Mouse (Mus musculus) MEL (cell line): ENCODE measurements around the gene Hist1h1t. TPM values are rescaled to one million over a fixed set of nuclear protein-coding genes. Genes with fewer than 3 reads are reported as not detected.

ENCODE experiments used
- DNase-seq: peaks from one replicate; pipeline ENCODE4 v3.0.0; 2011; ENCODE audit warnings: low read depth, low spot score
- H3K27ac ChIP-seq: 2 replicates; pipeline ENCODE4 v1.5.1; 2012; ENCODE audit warnings: low read depth, mild to moderate bottlenecking, control low read depth, low read length, moderate library complexity; ENCODE audit not compliant: control insufficient read depth
- H3K27me3 ChIP-seq, 2 experiments: fragments of 150-350 bp in 1 of 2; sonication (generic) in 1 of 2; 2 replicates each; pipeline ENCODE4 v1.6.1; 2012; ENCODE audit warnings: low read length in 2 of 2, mild to moderate bottlenecking in 2 of 2, improper control_type of control experiment in 1 of 2, moderate library complexity in 1 of 2; ENCODE audit not compliant: insufficient read depth in 2 of 2, control insufficient read depth in 1 of 2
- H3K36me3 ChIP-seq, 2 experiments: 2 replicates each; pipeline ENCODE4 v1.6.1; 2012 to 2014; ENCODE audit warnings: low read length in 2 of 2, improper control_type of control experiment in 1 of 2, inconsistent platforms in 1 of 2, mild to moderate bottlenecking in 1 of 2; ENCODE audit not compliant: insufficient read depth in 2 of 2, control insufficient read depth in 1 of 2
- H3K4me1 ChIP-seq, 2 experiments: fragments of 150-350 bp in 1 of 2; sonication (generic) in 1 of 2; 2 replicates each; pipeline ENCODE4 v1.6.1; 2012; ENCODE audit warnings: low read length in 2 of 2, improper control_type of control experiment in 1 of 2, mild to moderate bottlenecking in 1 of 2; ENCODE audit not compliant: insufficient read depth in 2 of 2, control insufficient read depth in 1 of 2
- H3K4me3 ChIP-seq, 2 experiments: fragments of 150-350 bp in 1 of 2; sonication (generic) in 1 of 2; 2 replicates each; pipeline ENCODE4 v1.5.1; 2012; ENCODE audit warnings: low read depth in 2 of 2, low read length in 2 of 2, mild to moderate bottlenecking in 2 of 2, moderate library complexity in 2 of 2, control low read depth in 1 of 2, improper control_type of control experiment in 1 of 2; ENCODE audit not compliant: control insufficient read depth in 1 of 2, insufficient read depth in 1 of 2
- H3K79me2 ChIP-seq: 2 replicates; pipeline ENCODE4 v1.6.1; 2012; ENCODE audit warnings: mild to moderate bottlenecking, low read length, moderate library complexity; ENCODE audit not compliant: control insufficient read depth, poor library complexity, insufficient read depth
- H3K9ac ChIP-seq: 2 replicates; pipeline ENCODE4 v1.6.1; 2012; ENCODE audit warnings: low read depth, mild to moderate bottlenecking, control low read depth, low read length, moderate library complexity; ENCODE audit not compliant: control insufficient read depth, poor library complexity, severe bottlenecking
- H3K9me3 ChIP-seq: fragments of 150-350 bp; sonication (generic); replicated peaks from 2 replicates; pipeline ENCODE4 v1.6.1; 2012; ENCODE audit warnings: mild to moderate bottlenecking, low read length, improper control_type of control experiment, moderate library complexity; ENCODE audit not compliant: insufficient read depth
- BHLHE40 ChIP-seq: IDR thresholded peaks from 2 replicates; pipeline ENCODE4 v1.6.1; 2012; ENCODE audit warnings: low read depth, mild to moderate bottlenecking, inconsistent platforms, low read length, improper control_type of control experiment, borderline replicate concordance
- CTCF ChIP-seq, 3 experiments: IDR thresholded peaks in 2 of 3; conservative IDR thresholded peaks in 1 of 3; 2 replicates each; pipeline ENCODE4 v1.5.1; 2011 to 2012; ENCODE audit warnings: low read length in 3 of 3, low read depth in 2 of 3, mild to moderate bottlenecking in 2 of 3, improper control_type of control experiment in 1 of 3, inconsistent platforms in 1 of 3, mixed read lengths in 1 of 3, moderate library complexity in 1 of 3; ENCODE audit not compliant: control insufficient read depth in 1 of 3, insufficient read depth in 1 of 3, poor library complexity in 1 of 3, severe bottlenecking in 1 of 3
- E2F4 ChIP-seq: IDR thresholded peaks from 2 replicates; pipeline ENCODE4 v1.6.1; 2011; ENCODE audit warnings: low read depth, low read length, improper control_type of control experiment, borderline replicate concordance
- EP300 ChIP-seq, 2 experiments: IDR thresholded peaks; 2 replicates each; pipeline ENCODE4 v1.6.1; 2011; ENCODE audit warnings: improper control_type of control experiment in 2 of 2, low read length in 2 of 2, low read depth in 1 of 2, mild to moderate bottlenecking in 1 of 2
- ETS1 ChIP-seq: IDR thresholded peaks from 2 replicates; pipeline ENCODE4 v1.6.1; 2012; ENCODE audit warnings: low read depth, mild to moderate bottlenecking, inconsistent platforms, low read length, improper control_type of control experiment, moderate library complexity
- GABPA ChIP-seq: IDR thresholded peaks from 2 replicates; pipeline ENCODE4 v1.6.1; 2012; ENCODE audit warnings: low read depth, mild to moderate bottlenecking, inconsistent platforms, low read length, improper control_type of control experiment, moderate library complexity
- GATA1 ChIP-seq: IDR thresholded peaks from 2 replicates; pipeline ENCODE4 v1.6.1; 2011; ENCODE audit warnings: low read depth, low read length, improper control_type of control experiment
- JUND ChIP-seq: IDR thresholded peaks from 2 replicates; pipeline ENCODE4 v1.6.1; 2011; ENCODE audit warnings: low read depth, mild to moderate bottlenecking, improper control_type of control experiment, low read length
- MAFK ChIP-seq: IDR thresholded peaks from 2 replicates; pipeline ENCODE4 v1.6.1; 2011; ENCODE audit warnings: low read depth, mild to moderate bottlenecking, low read length, improper control_type of control experiment, borderline replicate concordance
- MAX ChIP-seq: IDR thresholded peaks from 2 replicates; pipeline ENCODE4 v1.6.1; 2011; ENCODE audit warnings: low read length, improper control_type of control experiment
- MAZ ChIP-seq: IDR thresholded peaks from 2 replicates; pipeline ENCODE4 v1.6.1; 2012; ENCODE audit warnings: low read depth, mild to moderate bottlenecking, inconsistent platforms, low read length, improper control_type of control experiment
- MEF2A ChIP-seq: IDR thresholded peaks from 2 replicates; pipeline ENCODE4 v1.6.1; 2014; ENCODE audit warnings: low read depth, mild to moderate bottlenecking, inconsistent platforms, low read length, improper control_type of control experiment; ENCODE audit not compliant: poor library complexity, insufficient replicate concordance, severe bottlenecking; ENCODE audit errors: extremely low read depth
- MXI1 ChIP-seq: IDR thresholded peaks from 2 replicates; pipeline ENCODE4 v1.6.1; 2011; ENCODE audit warnings: mild to moderate bottlenecking, low read depth, low read length, improper control_type of control experiment
- MYC ChIP-seq: IDR thresholded peaks from 2 replicates; pipeline ENCODE4 v1.6.1; 2011; ENCODE audit warnings: low read depth, mild to moderate bottlenecking, low read length, improper control_type of control experiment, moderate library complexity
- NELFE ChIP-seq: IDR thresholded peaks from 2 replicates; pipeline ENCODE4 v1.6.1; 2011; ENCODE audit warnings: low read depth, low read length, improper control_type of control experiment
- RCOR1 ChIP-seq: IDR thresholded peaks from 2 replicates; pipeline ENCODE4 v1.6.1; 2012; ENCODE audit warnings: low read depth, mild to moderate bottlenecking, inconsistent platforms, low read length, improper control_type of control experiment
- TBP ChIP-seq: IDR thresholded peaks from 2 replicates; pipeline ENCODE4 v1.8.0; 2011; ENCODE audit warnings: low read depth, low read length, improper control_type of control experiment
- TCF12 ChIP-seq: IDR thresholded peaks from 2 replicates; pipeline ENCODE4 v1.6.1; 2014; ENCODE audit warnings: low read depth, mild to moderate bottlenecking, inconsistent platforms, low read length, improper control_type of control experiment, moderate library complexity
- UBTF ChIP-seq: IDR thresholded peaks from 2 replicates; pipeline ENCODE4 v1.6.1; 2012; ENCODE audit warnings: low read depth, mild to moderate bottlenecking, inconsistent platforms, low read length, improper control_type of control experiment, moderate library complexity, borderline replicate concordance; ENCODE audit not compliant: insufficient read depth
- USF2 ChIP-seq, 2 experiments: IDR thresholded peaks; 2 replicates each; pipeline ENCODE4 v1.6.1; 2011 to 2012; ENCODE audit warnings: improper control_type of control experiment in 2 of 2, low read length in 2 of 2, borderline replicate concordance in 1 of 2, inconsistent platforms in 1 of 2, low read depth in 1 of 2, mild to moderate bottlenecking in 1 of 2; ENCODE audit not compliant: insufficient read depth in 1 of 2
- ZMIZ1 ChIP-seq: IDR thresholded peaks from 2 replicates; pipeline ENCODE4 v1.6.1; 2012; ENCODE audit warnings: low read depth, mild to moderate bottlenecking, inconsistent platforms, low read length, improper control_type of control experiment, moderate library complexity
- ZNF384 ChIP-seq: IDR thresholded peaks from 2 replicates; pipeline ENCODE4 v1.6.1; 2012; ENCODE audit warnings: low read depth, mild to moderate bottlenecking, inconsistent platforms, low read length, improper control_type of control experiment
- polyA plus RNA-seq, 2 experiments: library from polyadenylated mRNA; stranded (reverse) in 1 of 2; unstranded in 1 of 2; fragments of >175 nt in 1 of 2; fragments of >200 nt in 1 of 2; gene quantifications; 2 replicates each; pipeline versions ENCODE4 v1.2.1 to v1.2.4; 2012; ENCODE audit warnings: low replicate concordance in 2 of 2, low read depth in 1 of 2; ENCODE audit not compliant: insufficient read length in 2 of 2, insufficient read depth in 1 of 2, missing spikeins in 1 of 2
- total RNA-seq: library from RNA; depleted of rRNA; stranded (reverse); fragments of 300-350 nt; gene quantifications from 2 replicates; pipeline ENCODE4 v1.2.3, GENCODE M21; 2012

Hist1h1t gene
- total and polyA plus RNA-seq, 3 experiments, result 2.7 TPM; not detected in 2

- TF ChIP-seq UBTF (no peak), JUND (peak; percentile 99), TBP (no peak), NELFE (no peak), ETS1 (peak; percentile 74; the same call in 1 of the 2 replicates), EP300 (IDR thresholded peaks at IDR 0.05; ENCODE audit: low read depth in 1 of 2, low read length in 2 of 2) (peak; percentile 69 to 84), BHLHE40 (no peak), MAX (peak; percentile 70)
Measured at GRCm38 (mm10) chr13:23724239-23724638, 28.6 kb downstream of the Hist1h1t start (continued).

DNA sequence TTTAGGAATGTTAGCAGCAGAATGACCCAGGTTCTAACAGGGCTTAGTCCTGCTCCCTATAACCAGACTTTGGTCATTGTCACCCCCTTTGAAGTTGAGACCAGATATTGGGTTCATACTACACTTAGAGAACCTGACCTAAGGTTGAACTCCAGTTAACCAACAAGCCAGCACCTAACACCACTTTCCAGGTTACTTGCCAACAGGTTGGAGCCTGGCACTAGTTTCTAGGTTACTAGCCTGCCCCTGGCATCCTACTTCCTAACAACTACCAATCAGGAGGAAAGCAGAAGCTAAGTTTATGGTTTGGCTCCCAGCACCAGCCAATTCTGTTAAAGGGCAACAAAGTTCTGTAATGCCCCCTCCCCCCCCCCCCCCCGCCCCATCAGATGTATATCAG lies 29.6 kb downstream of the Hist1h1t start:
- Histone ChIP-seq H3K79me2 (no peaks in the 10 kb centered on the region), H3K4me1 (peaks cover 7 to 23% of the 10 kb centered on the region in 2 experiments), H3K4me3 (no peak overlapping the region), H3K27me3 (no peaks in the 10 kb centered on the region), H3K9me3 (no peaks in the 10 kb centered on the region), H3K9ac (no peak overlapping the region; the same call in 1 of the 2 replicates), H3K36me3 (peaks cover 0 to 15% of the 10 kb centered on the region in 2 experiments; a peak in 2 of 4 replicates)
- peak; percentile 36 for DNase-seq
- TF ChIP-seq ETS1, result 0 out of 2 replicates have a peak, but pooled peaks have one; percentile 3
- TF ChIP-seq ZMIZ1, result no peak
- no peak for TF ChIP-seq MAX
- TF ChIP-seq MEF2A, result no peak
- TF ChIP-seq TBP, result no peak
- no peak for TF ChIP-seq ZNF384
- TF ChIP-seq, all 39 proteins: peak for 1
- H3K27ac ChIP-seq, result no peak overlapping the region

- H3K79me2 ChIP-seq, result no peaks in the 10 kb centered on the region
- DNase-seq, result no peak
- no peak overlapping the region for H3K4me3 ChIP-seq
- H3K27ac ChIP-seq, result no peak overlapping the region
- peaks cover 0 to 14% of the 10 kb centered on the region in 2 experiments; a peak in 2 of 4 replicates for H3K36me3 ChIP-seq
- no peak for TF ChIP-seq EP300 (IDR thresholded peaks at IDR 0.05; ENCODE audit: low read depth in 1 of 2, low read length in 2 of 2)
- TF ChIP-seq CTCF (IDR thresholded peaks at IDR 0.05 in 2 of 3, conservative IDR thresholded peaks at IDR 0.05 in 1 of 3; ENCODE audit: control insufficient read depth in 1 of 3, insufficient read depth in 1 of 3, low read depth in 2 of 3, low read length in 3 of 3, poor library complexity in 1 of 3, severe bottlenecking in 1 of 3), result no peak
- no peak for TF ChIP-seq JUND
- no peak for TF ChIP-seq MEF2A
- TF ChIP-seq MXI1, result no peak
- no peak for TF ChIP-seq TCF12
- TF ChIP-seq ZNF384, result no peak
- TF ChIP-seq GABPA, result no peak
- no peak for TF ChIP-seq MAFK
- no peak for TF ChIP-seq E2F4
- TF ChIP-seq GATA1, result no peak
- TF ChIP-seq USF2 (IDR thresholded peaks at IDR 0.05; ENCODE audit: borderline replicate concordance in 1 of 2, insufficient read depth in 1 of 2, low read depth in 1 of 2, low read length in 2 of 2), result no peak
- no peak for TF ChIP-seq MAZ
- no peak for TF ChIP-seq MYC
- TF ChIP-seq ZMIZ1, result no peak
- no peak for TF ChIP-seq RCOR1
- H3K9ac ChIP-seq, result no peak overlapping the region
- no peaks in the 10 kb centered on the region for H3K9me3 ChIP-seq
- peaks cover 7 to 14% of the 10 kb centered on the region in 2 experiments for H3K4me1 ChIP-seq
- H3K27me3 ChIP-seq, result no peaks in the 10 kb centered on the region
Measured at GRCm38 (mm10) chr13:23728472-23729191, 33.0 kb downstream of the Hist1h1t start.
